Mouse (Mus musculus) lung, postnatal 36 days (tissue): ENCODE data around the gene Strbp.

Experiments
- DNase-seq: peaks from one replicate; pipeline ENCODE4 v3.0.0; 2022; ENCODE audit warnings: mixed read lengths

The Strbp gene

GRCm38 (mm10) chr2:37703230-37703954 lies at the start of gene Strbp:
Strbp (minus strand) TSS chr2:37703859.
- peak; percentile 94 for DNase-seq

- DNase-seq, result peak; percentile 43
Measured at GRCm38 (mm10) chr2:37751114-37751513, 47.5 kb upstream of the Strbp start.

GRCm38 (mm10) chr2:37749323-37749722 lies 45.7 kb upstream of the Strbp start:
- no peak for DNase-seq

GRCm38 (mm10) chr2:37748442-37749066 lies 44.9 kb upstream of the Strbp start:
- DNase-seq, result peak; percentile 36

- DNase-seq, result no peak
Measured at GRCm38 (mm10) chr2:37747909-37748308, 44.2 kb upstream of the Strbp start.

- DNase-seq, result no peak
Measured at GRCm38 (mm10) chr2:37746293-37747049, 42.8 kb upstream of the Strbp start.

- no peak for DNase-seq
Measured at GRCm38 (mm10) chr2:37744773-37745395, 41.2 kb upstream of the Strbp start.

- no peak for DNase-seq
Measured at GRCm38 (mm10) chr2:37741806-37742554, 38.3 kb upstream of the Strbp start.

- DNase-seq, result no peak
Measured at GRCm38 (mm10) chr2:37735807-37736188, 32.1 kb upstream of the Strbp start.

- DNase-seq, result peak; percentile 23
Measured at GRCm38 (mm10) chr2:37734979-37735806, 31.5 kb upstream of the Strbp start.

- peak; percentile 35 for DNase-seq
Measured at GRCm38 (mm10) chr2:37731241-37731801, 27.7 kb upstream of the Strbp start.

- no peak for DNase-seq
Measured at GRCm38 (mm10) chr2:37724231-37724630, 20.6 kb upstream of the Strbp start.

- no peak for DNase-seq
Measured at GRCm38 (mm10) chr2:37723501-37724090, 19.9 kb upstream of the Strbp start.

GRCm38 (mm10) chr2:37722674-37723465 lies 19.2 kb upstream of the Strbp start:
- no peak for DNase-seq

GRCm38 (mm10) chr2:37716266-37716665 lies 12.6 kb upstream of the Strbp start:
- DNase-seq, result no peak

GRCm38 (mm10) chr2:37715364-37715763 lies 11.7 kb upstream of the Strbp start:
- no peak for DNase-seq

- DNase-seq, result no peak
Measured at GRCm38 (mm10) chr2:37713100-37713499, 9.4 kb upstream of the Strbp start.

GRCm38 (mm10) chr2:37708835-37709234 lies 5.2 kb upstream of the Strbp start:
- no peak for DNase-seq

- no peak for DNase-seq
Measured at GRCm38 (mm10) chr2:37704141-37704760, 592 bp upstream of the Strbp start.
